Mouse (Mus musculus) CH12.LX (cell line): ENCODE data around the gene Ccer2. TPM values are rescaled to one million over a fixed set of nuclear protein-coding genes. Genes with fewer than 3 reads are reported as not detected.
A peak's percentile ranks its signal among the peaks of the same experiment; 100 is the strongest.

Experiments used
- DNase-seq: peaks from one replicate; pipeline ENCODE4 v3.0.0-alpha.2; 2013; ENCODE audit errors: extremely low read depth
- H3K27ac ChIP-seq: 2 replicates; pipeline ENCODE4 v1.5.1; 2012; ENCODE audit warnings: low read depth, mild to moderate bottlenecking, control low read depth, moderate library complexity; ENCODE audit not compliant: insufficient read depth
- H3K27me3 ChIP-seq: replicated peaks from 2 replicates; pipeline ENCODE3; 2012; ENCODE audit warnings: inconsistent platforms
- H3K36me3 ChIP-seq, 2 experiments: replicated peaks in 1 of 2; 2 replicates each; pipeline versions ENCODE3 to v1.6.1; 2012; ENCODE audit warnings: inconsistent platforms in 1 of 2, low read length in 1 of 2, mild to moderate bottlenecking in 1 of 2, mixed read lengths in 1 of 2, moderate library complexity in 1 of 2; ENCODE audit not compliant: control insufficient read depth in 1 of 2, insufficient read depth in 1 of 2
- H3K4me1 ChIP-seq, 2 experiments: 2 replicates each; pipeline ENCODE4 v1.6.1; 2012; ENCODE audit warnings: inconsistent platforms in 1 of 2, moderate library complexity in 1 of 2; ENCODE audit not compliant: insufficient read depth in 2 of 2, control insufficient read depth in 1 of 2
- H3K4me2 ChIP-seq: 2 replicates; pipeline ENCODE4 v1.6.1; 2012; ENCODE audit warnings: low read depth, mild to moderate bottlenecking, control low read depth; ENCODE audit not compliant: poor library complexity, insufficient read depth, severe bottlenecking
- H3K4me3 ChIP-seq, 3 experiments: fragments of 150-350 bp in 1 of 3; sonication (generic) in 1 of 3; replicated peaks in 1 of 3; 2 replicates each; pipeline versions ENCODE3 to v1.5.1; 2011 to 2012; ENCODE audit warnings: low read depth in 2 of 3, low read length in 2 of 3, mild to moderate bottlenecking in 2 of 3, moderate library complexity in 2 of 3, control low read depth in 1 of 3, improper control_type of control experiment in 1 of 3, inconsistent platforms in 1 of 3, mixed read lengths in 1 of 3; ENCODE audit not compliant: poor library complexity in 1 of 3
- H3K79me2 ChIP-seq: replicated peaks from 2 replicates; pipeline ENCODE4 v1.6.1; 2012; ENCODE audit warnings: mild to moderate bottlenecking, moderate library complexity; ENCODE audit not compliant: control insufficient read depth, poor library complexity, insufficient read depth, severe bottlenecking; ENCODE audit errors: extremely low read depth
- H3K9ac ChIP-seq: 2 replicates; pipeline ENCODE4 v1.6.1; 2012; ENCODE audit warnings: low read depth, mild to moderate bottlenecking, control low read depth, moderate library complexity; ENCODE audit not compliant: insufficient read depth
- H3K9me3 ChIP-seq: replicated peaks from 2 replicates; pipeline ENCODE3; 2012; ENCODE audit warnings: low read length, inconsistent platforms, mixed read lengths
- BHLHE40 ChIP-seq: IDR thresholded peaks from 2 replicates; pipeline ENCODE4 v1.6.1; 2011; ENCODE audit warnings: mild to moderate bottlenecking, low read depth, low read length, improper control_type of control experiment
- CHD1 ChIP-seq: IDR thresholded peaks from 2 replicates; pipeline ENCODE4 v1.6.1; 2012; ENCODE audit warnings: low read depth, low read length, improper control_type of control experiment, inconsistent platforms
- CHD2 ChIP-seq: IDR thresholded peaks from 2 replicates; pipeline ENCODE4 v1.6.1; 2011; ENCODE audit warnings: low read length, improper control_type of control experiment
- CTCF ChIP-seq, 2 experiments: IDR thresholded peaks in 1 of 2; conservative IDR thresholded peaks in 1 of 2; 2 replicates each; pipeline ENCODE4 v1.5.1; 2011 to 2012; ENCODE audit warnings: low read depth in 2 of 2, low read length in 2 of 2, improper control_type of control experiment in 1 of 2, inconsistent platforms in 1 of 2, mild to moderate bottlenecking in 1 of 2, moderate library complexity in 1 of 2
- E2F4 ChIP-seq: IDR thresholded peaks from 2 replicates; pipeline ENCODE4 v1.6.1; 2011; ENCODE audit warnings: low read depth, low read length, improper control_type of control experiment; ENCODE audit not compliant: insufficient replicate concordance
- ELF1 ChIP-seq: IDR thresholded peaks from 2 replicates; pipeline ENCODE4 v1.6.1; 2014; ENCODE audit warnings: low read depth, mild to moderate bottlenecking, inconsistent platforms, low read length, improper control_type of control experiment
- EP300 ChIP-seq: IDR thresholded peaks from 2 replicates; pipeline ENCODE4 v1.6.1; 2011; ENCODE audit warnings: low read length, improper control_type of control experiment
- HCFC1 ChIP-seq: IDR thresholded peaks from 2 replicates; pipeline ENCODE4 v1.6.1; 2012; ENCODE audit warnings: low read depth, mild to moderate bottlenecking, inconsistent platforms, low read length, improper control_type of control experiment
- JUN ChIP-seq: IDR thresholded peaks from 2 replicates; pipeline ENCODE4 v1.6.1; 2011; ENCODE audit warnings: low read depth, mild to moderate bottlenecking, low read length, improper control_type of control experiment, moderate library complexity; ENCODE audit not compliant: insufficient read depth
- JUND ChIP-seq: conservative IDR thresholded peaks from 2 replicates; pipeline ENCODE4 v1.6.1; 2011; ENCODE audit warnings: low read depth, low read length, improper control_type of control experiment
- KAT2A ChIP-seq: IDR thresholded peaks from 2 replicates; pipeline ENCODE4 v1.6.1; 2012; ENCODE audit warnings: low read length, improper control_type of control experiment, inconsistent platforms; ENCODE audit not compliant: insufficient replicate concordance
- MAFK ChIP-seq: IDR thresholded peaks from 2 replicates; pipeline ENCODE4 v1.6.1; 2011; ENCODE audit warnings: low read length, improper control_type of control experiment; ENCODE audit not compliant: insufficient replicate concordance
- MAX ChIP-seq: IDR thresholded peaks from 2 replicates; pipeline ENCODE4 v1.6.1; 2011; ENCODE audit warnings: low read length, improper control_type of control experiment
- MAZ ChIP-seq: IDR thresholded peaks from 2 replicates; pipeline ENCODE4 v1.6.1; 2012; ENCODE audit warnings: low read depth, mild to moderate bottlenecking, inconsistent platforms, low read length, improper control_type of control experiment, moderate library complexity
- MEF2A ChIP-seq: IDR thresholded peaks from 2 replicates; pipeline ENCODE4 v1.6.1; 2014; ENCODE audit warnings: low read depth, mild to moderate bottlenecking, inconsistent platforms, low read length, improper control_type of control experiment, borderline replicate concordance
- MXI1 ChIP-seq: IDR thresholded peaks from 2 replicates; pipeline ENCODE4 v1.6.1; 2011; ENCODE audit warnings: mild to moderate bottlenecking, low read depth, low read length, improper control_type of control experiment
- MYC ChIP-seq: IDR thresholded peaks from 2 replicates; pipeline ENCODE4 v1.6.1; 2011; ENCODE audit warnings: low read depth, mild to moderate bottlenecking, improper control_type of control experiment, low read length
- NELFE ChIP-seq: IDR thresholded peaks from 2 replicates; pipeline ENCODE4 v1.6.1; 2011; ENCODE audit warnings: low read depth, low read length, improper control_type of control experiment
- NRF1 ChIP-seq: IDR thresholded peaks from 2 replicates; pipeline ENCODE4 v1.6.1; 2014; ENCODE audit warnings: low read depth, mild to moderate bottlenecking, inconsistent platforms, low read length, improper control_type of control experiment, moderate library complexity
- PAX5 ChIP-seq: IDR thresholded peaks from 2 replicates; pipeline ENCODE4 v1.6.1; 2012; ENCODE audit warnings: low read length, inconsistent platforms, mixed read lengths
- POLR2AphosphoS2 ChIP-seq: IDR thresholded peaks from 2 replicates; pipeline ENCODE4 v1.6.1; 2011; ENCODE audit warnings: low read depth, low read length, improper control_type of control experiment
- SIN3A ChIP-seq: IDR thresholded peaks from 2 replicates; pipeline ENCODE4 v1.6.1; 2012; ENCODE audit warnings: low read length, improper control_type of control experiment, inconsistent platforms
- SMC3 ChIP-seq: IDR thresholded peaks from 2 replicates; pipeline ENCODE4 v1.6.1; 2011; ENCODE audit warnings: low read depth, low read length, improper control_type of control experiment
- dilution Hi-C: fragments of 300-500 bp; cut with MboI; formaldehyde crosslinking; loops from 2 replicates; pipeline ENCODE4 v1.14.3; 2020; ENCODE audit warnings: low sequenced_read_pairs; ENCODE audit not compliant: extremely low pct_unique_long_range_greater_than_20kb, extremely low pct_ligation_motif_present
- in situ Hi-C: fragments of 300-500 bp; cut with MboI; formaldehyde crosslinking; loops from 3 replicates; pipeline ENCODE4 v1.14.3; 2019; ENCODE audit warnings: low sequenced_read_pairs, low pct_ligation_motif_present, low pct_unique_long_range_greater_than_20kb, mixed read lengths
- polyA plus RNA-seq: library from polyadenylated mRNA; unstranded; fragments of >175 nt; gene quantifications from 2 replicates; pipeline ENCODE4 v1.2.1, GENCODE M21; 2012; ENCODE audit warnings: low read depth; ENCODE audit not compliant: insufficient read length
- total RNA-seq, 2 experiments: library from RNA; depleted of rRNA; stranded (reverse); fragments of 300-350 nt in 1 of 2; fragments of >200 nt in 1 of 2; gene quantifications; 2 replicates each; pipeline ENCODE4 v1.2.3; 2012 to 2014

Ccer2 gene
- total and polyA plus RNA-seq, 3 experiments: 0.17 TPM; not detected in 2

- Histone ChIP-seq H3K9ac (no peak overlapping the region), H3K4me1 (peaks cover 11 to 35% of the 10 kb centered on the region in 2 experiments), H3K9me3 (no peaks in the 10 kb centered on the region), H3K27me3 (no peaks in the 10 kb centered on the region), H3K79me2 (peaks cover 6% of the 10 kb centered on the region), H3K36me3 (peaks cover 0 to under 1% of the 10 kb centered on the region in 2 experiments), H3K4me2 (no peak overlapping the region), H3K27ac (no peak overlapping the region), H3K4me3 (no peak overlapping the region)
- TF ChIP-seq MYC (peak; percentile 63; the same call in 1 of the 2 replicates), SMC3 (0 out of 2 replicates have a peak, but pooled peaks have one; percentile 15), CTCF (conservative IDR thresholded peaks at IDR 0.05 in 1 of 2, IDR thresholded peaks at IDR 0.05 in 1 of 2; ENCODE audit: low read depth in 2 of 2, low read length in 2 of 2) (peak in 1 of 2 experiments; percentile 57; a peak in 2 of 4 replicates), BHLHE40 (peak; percentile 94), JUN (no peak), SIN3A (0 out of 2 replicates have a peak, but pooled peaks have one; percentile 35), CHD2 (0 out of 2 replicates have a peak, but pooled peaks have one; percentile 17), KAT2A (no peak), NELFE (no peak), MXI1 (peak; percentile 36; the same call in 1 of the 2 replicates)
- dilution Hi-C loops: no loop called here
- in situ Hi-C loops: no loop called here
- DNase-seq: no peak
These were observed 50.9 kb downstream of the Ccer2 start for GRCm38 (mm10) chr7:28806869-28807268.

GRCm38 (mm10) chr7:28807641-28808220, 51.8 kb downstream of the Ccer2 start:
- DNase-seq: no peak
- Histone ChIP-seq H3K79me2 (peaks cover 14% of the 10 kb centered on the region), H3K9ac (peak overlapping the region; percentile 96), H3K36me3 (peaks cover 7 to 9% of the 10 kb centered on the region in 2 experiments), H3K27ac (peak overlapping the region; percentile 89), H3K4me2 (peak overlapping the region; percentile 70), H3K27me3 (no peaks in the 10 kb centered on the region), H3K4me1 (peaks cover 8 to 31% of the 10 kb centered on the region in 2 experiments), H3K9me3 (no peaks in the 10 kb centered on the region), H3K4me3 (peak overlapping the region; percentile 63 to 90 (median 74))
- TF ChIP-seq JUND (0 out of 2 replicates have a peak, but pooled peaks have one; percentile 21), CTCF (conservative IDR thresholded peaks at IDR 0.05 in 1 of 2, IDR thresholded peaks at IDR 0.05 in 1 of 2; ENCODE audit: low read depth in 2 of 2, low read length in 2 of 2) (no peak)
- dilution Hi-C loops (no loop called here), in situ Hi-C loops (no loop called here)

GRCm38 (mm10) chr7:28808221-28808941, 52.4 kb downstream of the Ccer2 start, which contains the start of gene Hnrnpl:
Gene Hnrnpl, plus strand, starts transcription at chr7:28808541.
- Histone ChIP-seq H3K4me1 (peaks cover 5 to 31% of the 10 kb centered on the region in 2 experiments), H3K36me3 (peaks cover 14 to 16% of the 10 kb centered on the region in 2 experiments), H3K4me2 (peak within 1 kb of the TSS; percentile 70), H3K9me3 (no peaks in the 10 kb centered on the region), H3K27ac (peak within 1 kb of the TSS; percentile 89), H3K4me3 (peak within 1 kb of the TSS; percentile 63 to 90 (median 74)), H3K27me3 (no peaks in the 10 kb centered on the region), H3K9ac (peak within 1 kb of the TSS; percentile 96), H3K79me2 (peaks cover 21% of the 10 kb centered on the region)
- in situ Hi-C loops (no loop called here), dilution Hi-C loops (no loop called here)
- peak; percentile 79 for DNase-seq
- peak; percentile 33; the same call in 1 of the 2 replicates for TF ChIP-seq NRF1
- TF ChIP-seq CHD1: no peak
- TF ChIP-seq HCFC1: no peak
- TF ChIP-seq E2F4: no peak
- no peak for TF ChIP-seq POLR2AphosphoS2
- peak; percentile 49 for TF ChIP-seq MEF2A
- TF ChIP-seq CHD2: peak; percentile 44; the same call in 1 of the 2 replicates
- peak; percentile 61; the same call in 1 of the 2 replicates for TF ChIP-seq MAX
- TF ChIP-seq EP300: peak; percentile 71
- no peak for TF ChIP-seq MAFK
- TF ChIP-seq JUND: peak; percentile 4; the same call in 1 of the 2 replicates
- TF ChIP-seq MXI1: peak; percentile 15; the same call in 1 of the 2 replicates
- TF ChIP-seq PAX5: no peak
- no peak for TF ChIP-seq ELF1
- no peak for TF ChIP-seq MAZ
